Mouse (Mus musculus) hematopoietic multipotent progenitor cell, adult 10-12 weeks (in vitro differentiated cells): ENCODE measurements around the gene Gstm5. TPM values are rescaled to one million over a fixed set of nuclear protein-coding genes. Genes with fewer than 3 reads are reported as not detected.

Experiments
- polyA plus RNA-seq: library from polyadenylated mRNA; stranded (reverse); fragments of >175 nt; gene quantifications from 2 replicates; pipeline ENCODE4 v1.2.3, GENCODE M21; 2012; ENCODE audit warnings: low replicate concordance

The Gstm5 gene
- polyA plus RNA-seq: 1.2 TPM in 1 of 2 replicates, not detected in the other

GRCm38 (mm10) chr3:107895720-107896569 lies at the start of gene Gstm5:
Gene Gstm5 (plus strand): TSS chr3:107895821.

DNA sequence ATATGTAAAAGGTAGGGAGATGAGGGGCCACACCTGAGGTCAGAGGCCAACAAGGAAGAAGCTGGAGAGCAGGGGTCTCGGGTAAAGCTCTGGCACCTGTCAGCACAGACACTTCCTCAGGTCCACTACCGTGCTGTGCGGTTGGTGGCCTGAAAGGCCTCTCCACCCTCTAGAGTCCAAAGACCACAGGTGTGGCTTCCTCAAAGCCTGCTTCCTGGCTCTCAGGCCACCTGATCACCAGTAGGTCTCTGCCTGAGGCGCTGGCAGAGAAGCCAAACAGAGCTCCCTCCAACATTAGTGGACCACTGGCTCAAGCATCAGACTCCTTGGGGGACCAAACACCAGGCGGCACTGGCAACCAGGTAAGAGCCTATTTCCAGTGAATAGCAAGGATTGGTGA lies 18.6 kb upstream of the Gstm5 start, which contains the start of gene Eps8l3:
Gene Eps8l3, plus strand, starts transcription at position 225 of the 400 bp plus-strand sequence.

GRCm38 (mm10) chr3:107931670-107932069 lies 36.0 kb downstream of the Gstm5 start, which contains the start of gene Gstm7:
Gene Gstm7 (minus strand): TSS chr3:107931817.

DNA sequence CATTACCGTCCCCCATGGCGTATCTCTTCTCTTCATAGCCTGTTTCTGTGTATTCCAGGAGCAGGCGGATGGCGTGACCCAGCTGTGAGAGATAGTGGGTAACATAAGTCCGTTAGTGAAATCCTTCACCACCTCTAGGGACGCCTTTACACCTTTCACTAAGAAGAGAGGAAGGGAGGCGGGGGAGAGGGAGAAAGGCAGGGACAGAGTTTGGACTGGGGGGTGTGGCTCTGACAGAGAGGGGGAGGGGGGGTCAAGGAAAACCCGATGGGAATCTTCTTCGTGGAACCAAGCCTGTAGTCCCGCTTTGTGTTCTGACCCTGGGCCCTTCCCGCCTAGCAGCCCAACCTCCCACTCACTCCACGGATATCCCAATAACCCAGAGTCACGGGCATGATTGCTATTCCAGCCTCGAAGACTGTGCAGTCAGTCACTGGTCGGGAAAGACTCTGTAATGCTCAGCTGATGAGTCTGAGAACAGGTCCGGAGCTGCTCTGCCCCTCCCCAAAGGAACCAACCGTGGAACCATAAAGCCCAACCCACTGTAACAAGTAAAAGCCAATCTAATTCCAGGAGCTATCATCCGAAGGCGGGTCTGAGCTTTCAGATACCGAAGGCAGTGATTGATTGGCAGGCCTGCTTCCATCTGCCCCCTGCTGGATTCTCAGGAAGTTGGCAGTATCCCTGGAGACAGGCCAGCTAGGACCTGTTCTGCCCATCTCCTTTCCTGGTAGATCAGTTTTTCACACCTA lies 47.8 kb downstream of the Gstm5 start, which contains the start of gene Gstm6:
Gene Gstm6, minus strand, starts transcription at position 511 of the 752 bp plus-strand sequence.

Other genes starting within 250 kb of the Gstm5 start
- gene Ahcyl1, start 199.3 kb upstream of the Gstm5 start, polyA plus RNA-seq: 9.8 and 10.9 TPM in 2 replicates
- 11.8 and 29.7 TPM in 2 replicates for gene Csf1, start 135.4 kb upstream of the Gstm5 start, polyA plus RNA-seq
- gene Eps8l3, start 18.6 kb upstream of the Gstm5 start, polyA plus RNA-seq: 0.07 TPM in 1 of 2 replicates, not detected in the other
- gene Gstm7, start 36.0 kb downstream of the Gstm5 start, polyA plus RNA-seq: 0.47 TPM in 1 of 2 replicates, not detected in the other
- not detected in 2 replicates for gene Gstm6, start 47.9 kb downstream of the Gstm5 start, polyA plus RNA-seq
- gene Gstm3, start 73.5 kb downstream of the Gstm5 start, polyA plus RNA-seq: not detected in 2 replicates
- gene Gstm2, start 90.6 kb downstream of the Gstm5 start, polyA plus RNA-seq: 0.15 TPM in 1 of 2 replicates, not detected in the other
- 84.3 and 224 TPM in 2 replicates for gene Gstm1, start 122.2 kb downstream of the Gstm5 start, polyA plus RNA-seq
- gene Gstm4, start 149.1 kb downstream of the Gstm5 start, polyA plus RNA-seq: 1.4 and 3.0 TPM in 2 replicates
- 39.0 and 70.0 TPM in 2 replicates for gene Ampd2, start 190.8 kb downstream of the Gstm5 start, polyA plus RNA-seq
- 0.13 TPM in 1 of 2 replicates, not detected in the other for gene Gnat2, start 197.0 kb downstream of the Gstm5 start, polyA plus RNA-seq